Mouse (Mus musculus) liver, embryonic 11.5 days (tissue): Measurements from ENCODE around the gene Taf13. TPM values are rescaled to one million over a fixed set of nuclear protein-coding genes. Genes with fewer than 3 reads are reported as not detected.
A peak's percentile ranks its signal among the peaks of the same experiment; 100 is the strongest.
"Not testable (repeated sequence)": the region's sequence is repeated elsewhere in the genome, so short reads cannot be mapped to it uniquely, and the experiment has no call there.

Experiments
- ATAC-seq: fragments of 200-750 bp; cut with Nextera tagmentation; replicated peaks from 2 replicates; pipeline ENCODE4 v1.8.0; 2017; ENCODE audit warnings: moderate number of reproducible peaks, mild to moderate bottlenecking, moderate TSS enrichment, moderate library complexity; ENCODE audit not compliant: low FRiP score
- DNase-seq: peaks from one replicate; pipeline ENCODE4 v3.0.0-alpha.2; 2017; ENCODE audit warnings: low spot score
- H3K27ac ChIP-seq: fragments of 300-500 bp; sonication (generic); 2 replicates; pipeline ENCODE4 v1.5.1; 2014; ENCODE audit warnings: mild to moderate bottlenecking, low read depth, low read length, control low read depth
- H3K27me3 ChIP-seq: fragments of 300-500 bp; sonication (generic); replicated peaks from 2 replicates; pipeline ENCODE4 v1.6.1; 2014; ENCODE audit warnings: low read length, mixed read lengths; ENCODE audit not compliant: control insufficient read depth, insufficient read depth
- H3K36me3 ChIP-seq: fragments of 300-500 bp; sonication (generic); 2 replicates; pipeline ENCODE4 v1.6.1; 2014; ENCODE audit warnings: mild to moderate bottlenecking, low read length, moderate library complexity, mixed read lengths; ENCODE audit not compliant: control insufficient read depth, insufficient read depth
- H3K4me1 ChIP-seq: fragments of 300-500 bp; sonication (generic); replicated peaks from 2 replicates; pipeline ENCODE4 v1.6.1; 2014; ENCODE audit warnings: low read length, mixed read lengths; ENCODE audit not compliant: control insufficient read depth, insufficient read depth
- H3K4me2 ChIP-seq: fragments of 300-500 bp; sonication (generic); 2 replicates; pipeline ENCODE4 v1.6.1; 2014; ENCODE audit warnings: mild to moderate bottlenecking, control low read depth, moderate library complexity
- H3K4me3 ChIP-seq: fragments of 300-500 bp; sonication (generic); 2 replicates; pipeline ENCODE4 v1.5.1; 2014; ENCODE audit warnings: low read depth, low read length, control low read depth
- H3K9ac ChIP-seq: fragments of 300-500 bp; sonication (generic); 2 replicates; pipeline ENCODE4 v1.6.1; 2014; ENCODE audit warnings: low read depth, low read length, control low read depth
- H3K9me3 ChIP-seq: fragments of 300-500 bp; sonication (generic); 2 replicates; pipeline ENCODE4 v1.6.1; 2016; ENCODE audit warnings: low read length, inconsistent platforms, mixed read lengths; ENCODE audit not compliant: control insufficient read depth
- WGBS: fragments of 180-500 bp; shearing (Covaris S2); extraction: QIAGEN DNeasy Blood & Tissue Kit; methylation state at CpG from one replicate; pipeline ENCODE4 v1.1.7; 2014; 5-methylcytosine and 5-hydroxymethylcytosine counted together
- polyA plus RNA-seq: library from polyadenylated mRNA; unstranded; fragments of >200 nt; fragmentation: Nextera tagmentation; extraction: Ambion mirVana; gene quantifications from 2 replicates; pipeline ENCODE4 v1.2.1, GENCODE M21; 2014

Taf13 gene
- polyA plus RNA-seq, 1 experiment from 2014 or later, result 21.7 TPM

- not testable (repeated sequence) for ATAC-seq, H3K9ac ChIP-seq, H3K27ac ChIP-seq, H3K4me2 ChIP-seq, H3K27me3 ChIP-seq, H3K9me3 ChIP-seq, H3K4me1 ChIP-seq, H3K36me3 ChIP-seq, H3K4me3 ChIP-seq, DNase-seq
- WGBS, result 48% methylated on average over 2 of the region's 3 CpGs
Measured at GRCm38 (mm10) chr3:108569636-108570035, 1.9 kb upstream of the Taf13 start.

- 83% methylated on average over 14 of the region's 14 CpGs for WGBS
- no peak overlapping the region for H3K27ac ChIP-seq
- no peak overlapping the region for H3K9ac ChIP-seq
- H3K4me1 ChIP-seq, result peaks cover 5% of the 10 kb centered on the region
- DNase-seq (no peak), ATAC-seq (no peak)
- 0 out of 2 replicates have a peak, but pooled peaks cover 2% of the 10 kb centered on the region for H3K27me3 ChIP-seq
- no peaks in the 10 kb centered on the region for H3K9me3 ChIP-seq
- peak overlapping the region; percentile 80 for H3K4me3 ChIP-seq
- H3K4me2 ChIP-seq, result peak overlapping the region; percentile 92
- H3K36me3 ChIP-seq, result no peaks in the 10 kb centered on the region
Measured at GRCm38 (mm10) chr3:108570813-108571212, 685 bp upstream of the Taf13 start.

GRCm38 (mm10) chr3:108572309-108573010, 962 bp downstream of the Taf13 start:
- Histone ChIP-seq H3K4me3 (peak overlapping the region; percentile 80), H3K4me2 (peak overlapping the region; percentile 92), H3K4me1 (peaks cover 5% of the 10 kb centered on the region), H3K9me3 (no peaks in the 10 kb centered on the region), H3K36me3 (no peaks in the 10 kb centered on the region), H3K9ac (peak overlapping the region; percentile 86), H3K27ac (no peak overlapping the region), H3K27me3 (0 out of 2 replicates have a peak, but pooled peaks cover 2% of the 10 kb centered on the region)
- DNase-seq (no peak), ATAC-seq (no peak)
- 42% methylated on average over 18 of the region's 18 CpGs for WGBS

- peaks cover 5% of the 10 kb centered on the region for H3K4me1 ChIP-seq
- H3K27me3 ChIP-seq, result no peaks in the 10 kb centered on the region
- no peaks in the 10 kb centered on the region for H3K9me3 ChIP-seq
- DNase-seq (no peak), ATAC-seq (no peak)
- H3K27ac ChIP-seq, result no peak overlapping the region
- H3K4me2 ChIP-seq, result no peak overlapping the region
- no peak overlapping the region for H3K9ac ChIP-seq
- H3K36me3 ChIP-seq, result 0 out of 2 replicates have a peak, but pooled peaks cover 2% of the 10 kb centered on the region
- H3K4me3 ChIP-seq, result no peak overlapping the region
- 68% methylated on average over 5 of the region's 5 CpGs for WGBS
Measured at GRCm38 (mm10) chr3:108574018-108574417, 2.5 kb downstream of the Taf13 start.

- Histone ChIP-seq H3K4me3 (no peak overlapping the region), H3K36me3 (no peaks in the 10 kb centered on the region), H3K9ac (no peak overlapping the region), H3K27me3 (no peaks in the 10 kb centered on the region), H3K4me2 (no peak overlapping the region), H3K9me3 (no peaks in the 10 kb centered on the region), H3K27ac (no peak overlapping the region), H3K4me1 (no peaks in the 10 kb centered on the region)
- ATAC-seq (no peak), DNase-seq (no peak)
- 77% methylated on average over 4 of the region's 4 CpGs for WGBS
Measured at GRCm38 (mm10) chr3:108584580-108584979, 13.1 kb downstream of the Taf13 start.

- no peaks in the 10 kb centered on the region for H3K9me3 ChIP-seq
- no peak for ATAC-seq
- no peak for DNase-seq
- H3K4me2 ChIP-seq, result no peak overlapping the region
- H3K4me3 ChIP-seq, result no peak overlapping the region
- no peaks in the 10 kb centered on the region for H3K36me3 ChIP-seq
- no peak overlapping the region for H3K27ac ChIP-seq
- no peak overlapping the region for H3K9ac ChIP-seq
- H3K4me1 ChIP-seq, result no peaks in the 10 kb centered on the region
- H3K27me3 ChIP-seq, result no peaks in the 10 kb centered on the region
- 54% methylated on average over 2 of the region's 2 CpGs for WGBS
Measured at GRCm38 (mm10) chr3:108588446-108588845, 16.9 kb downstream of the Taf13 start.

- H3K4me2 ChIP-seq, result peak within 1 kb of the TSS; percentile 94
- DNase-seq (peak; percentile 95), ATAC-seq (peak; percentile 100)
- peak within 1 kb of the TSS; percentile 73 for H3K9ac ChIP-seq
- no peaks in the 10 kb centered on the region for H3K4me1 ChIP-seq
- peak within 1 kb of the TSS; percentile 91 for H3K4me3 ChIP-seq
- no peaks in the 10 kb centered on the region for H3K36me3 ChIP-seq
- peak within 1 kb of the TSS; percentile 69; the same call in 1 of the 2 replicates for H3K27ac ChIP-seq
- WGBS, result 3% methylated on average over 44 of the region's 44 CpGs
- H3K9me3 ChIP-seq, result no peaks in the 10 kb centered on the region
- no peaks in the 10 kb centered on the region for H3K27me3 ChIP-seq
Measured at GRCm38 (mm10) chr3:108590786-108591529, 19.5 kb downstream of the Taf13 start, which contains the start of gene Wdr47. TSS of gene Wdr47 (plus strand) at chr3:108591279.

- H3K4me3 ChIP-seq, result peak overlapping the region; percentile 91
- ATAC-seq (no peak), DNase-seq (no peak)
- WGBS, result under 1% methylated on average over 61 of the region's 61 CpGs
- no peaks in the 10 kb centered on the region for H3K9me3 ChIP-seq
- no peaks in the 10 kb centered on the region for H3K27me3 ChIP-seq
- no peaks in the 10 kb centered on the region for H3K36me3 ChIP-seq
- H3K4me1 ChIP-seq, result no peaks in the 10 kb centered on the region
- H3K4me2 ChIP-seq, result peak overlapping the region; percentile 94
- H3K9ac ChIP-seq, result peak overlapping the region; percentile 73
- peak overlapping the region; percentile 69; the same call in 1 of the 2 replicates for H3K27ac ChIP-seq
Measured at GRCm38 (mm10) chr3:108591530-108592522, 20.3 kb downstream of the Taf13 start.
